Mouse (Mus musculus) Muller cell, postnatal 12 days (primary cell): ENCODE measurements around the gene Babam1.
A peak's percentile ranks its signal among the peaks of the same experiment; 100 is the strongest.

Source experiments
- DNase-seq: peaks from one replicate; pipeline ENCODE4 v3.0.0-alpha.2; 2015; ENCODE audit errors: inconsistent ontology term

The Babam1 gene

GRCm38 (mm10) chr8:71396639-71397305 is at the start of gene Babam1:
TSS of gene Babam1 (plus strand) at chr8:71396861.
- peak; percentile 95 for DNase-seq

- DNase-seq: no peak
Observed at GRCm38 (mm10) chr8:71351117-71351516, 45.5 kb upstream of the Babam1 start.

DNA sequence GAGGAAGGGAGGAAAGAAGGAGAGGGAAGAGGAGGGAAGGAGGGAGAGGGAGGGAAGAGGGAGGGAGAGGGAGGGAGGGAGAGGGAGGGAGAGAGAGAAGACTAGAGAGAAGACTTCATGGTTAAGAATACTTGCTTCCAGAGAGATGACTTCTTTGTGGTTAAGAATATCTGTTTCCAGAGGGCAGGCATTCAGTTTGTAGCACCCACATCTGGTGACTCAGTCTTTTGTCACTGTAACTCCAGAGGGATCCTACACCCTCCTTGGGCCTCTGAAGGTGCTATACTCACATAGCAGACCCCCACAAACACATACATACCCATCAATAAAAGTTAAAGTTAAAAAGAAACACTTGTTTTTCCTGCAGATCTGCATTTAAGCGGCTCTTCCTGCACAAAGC is 45.1 kb upstream of the Babam1 start:
- no peak for DNase-seq

- no peak for DNase-seq
Observed at GRCm38 (mm10) chr8:71358026-71358425, 38.6 kb upstream of the Babam1 start.

DNA sequence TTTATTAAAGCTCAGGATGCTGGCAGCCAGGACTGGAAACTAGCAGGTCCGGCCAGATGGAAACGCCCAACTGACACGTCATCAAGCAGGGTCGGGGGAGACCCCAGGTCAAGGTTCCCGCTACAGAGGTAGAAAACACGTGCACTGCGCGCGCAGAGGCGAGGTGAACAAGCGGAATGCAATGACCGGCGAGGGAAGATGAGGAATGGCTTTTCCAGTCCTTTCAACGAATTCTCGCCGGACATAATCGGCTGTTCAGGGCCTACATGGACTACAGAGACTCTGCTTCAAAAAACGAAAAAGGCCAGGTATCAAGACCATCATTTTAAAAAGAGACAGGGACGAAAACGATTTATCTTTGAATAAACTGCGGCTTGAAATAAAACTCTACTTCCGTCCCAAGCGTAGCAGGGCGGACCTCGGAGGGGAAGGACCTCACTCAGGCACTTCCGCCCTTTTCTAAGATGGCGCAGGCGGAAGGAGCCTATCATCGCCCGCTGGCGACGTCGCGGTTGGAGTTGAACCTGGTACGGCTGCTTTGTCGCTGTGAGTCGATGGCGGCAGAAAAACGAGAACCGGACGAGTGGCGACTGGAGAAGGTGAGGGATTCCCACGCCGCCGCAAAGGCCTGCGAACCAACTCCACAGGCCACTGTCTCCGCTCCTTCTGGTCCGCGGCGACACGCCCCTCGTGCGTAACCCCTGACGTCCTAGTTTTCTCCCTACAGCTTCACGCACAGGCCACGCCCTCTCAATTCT is 29.7 kb upstream of the Babam1 start, which contains the start of gene Use1:
TSS of gene Use1 (plus strand) at position 78 of the 758 bp plus-strand sequence.
- DNase-seq: peak; percentile 96

DNA sequence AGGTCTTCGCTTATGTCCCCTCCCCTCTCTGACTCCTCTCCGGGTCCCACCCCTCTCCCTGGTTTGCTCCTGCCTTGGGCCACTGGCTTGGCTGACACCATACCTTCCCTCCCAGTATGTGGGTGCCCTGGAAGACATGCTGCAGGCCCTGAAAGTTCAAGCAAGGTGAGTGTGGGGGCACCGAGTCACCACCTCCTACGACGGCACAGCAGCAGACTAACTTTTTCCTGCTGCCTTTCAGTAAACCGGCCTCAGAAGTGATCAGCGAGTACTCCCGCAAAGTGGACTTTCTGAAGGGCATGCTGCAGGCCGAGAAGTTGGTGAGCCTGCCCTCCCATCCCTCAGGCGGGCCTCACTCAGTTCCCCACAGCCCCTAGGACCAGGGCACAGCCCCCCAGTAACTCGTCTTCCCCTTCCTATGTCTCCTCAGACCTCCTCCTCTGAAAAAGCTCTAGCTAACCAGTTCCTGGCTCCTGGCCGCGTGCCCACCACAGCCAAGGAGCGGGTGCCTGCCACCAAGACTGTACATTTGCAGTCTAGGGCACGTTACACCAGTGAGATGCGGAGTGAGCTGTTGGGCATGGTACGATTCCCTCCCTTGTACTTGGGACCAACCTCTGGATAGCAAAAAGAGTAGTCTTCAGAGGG is 29.0 kb upstream of the Babam1 start:
- DNase-seq: no peak

GRCm38 (mm10) chr8:71368366-71368765 is 28.3 kb upstream of the Babam1 start:
- no peak for DNase-seq

DNA sequence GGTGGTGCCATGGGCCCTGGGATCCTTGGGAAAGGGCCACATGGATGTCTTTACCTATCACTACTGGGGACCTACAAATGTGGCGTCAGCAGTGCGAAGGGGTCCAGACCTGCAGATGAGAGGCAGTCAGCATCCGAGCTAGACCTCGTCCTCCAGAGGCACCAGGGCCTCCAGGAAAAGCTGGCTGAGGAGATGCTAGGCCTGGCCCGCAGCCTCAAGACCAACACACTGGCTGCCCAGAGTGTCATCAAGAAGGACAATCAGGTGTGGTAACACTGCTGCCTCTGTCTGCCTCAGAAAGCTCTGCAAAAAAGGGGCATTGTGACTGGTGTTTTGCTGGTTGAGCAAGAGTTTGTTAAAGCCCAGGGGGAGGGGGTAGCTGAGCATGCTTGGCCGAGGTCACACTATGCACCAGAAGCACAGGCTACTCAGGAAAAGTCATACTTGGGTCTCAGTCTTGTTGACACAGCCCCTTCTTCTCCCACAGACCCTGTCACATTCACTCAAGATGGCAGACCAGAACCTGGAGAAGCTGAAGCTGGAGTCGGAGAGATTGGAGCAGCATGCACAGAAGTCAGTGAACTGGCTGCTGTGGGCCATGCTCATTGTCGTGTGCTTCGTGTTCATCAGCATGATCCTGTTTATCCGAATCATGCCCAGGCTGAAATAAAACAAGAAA is 27.5 kb upstream of the Babam1 start:
- no peak for DNase-seq

GRCm38 (mm10) chr8:71370711-71371235 is 25.9 kb upstream of the Babam1 start:
- DNase-seq: peak; percentile 30

DNA sequence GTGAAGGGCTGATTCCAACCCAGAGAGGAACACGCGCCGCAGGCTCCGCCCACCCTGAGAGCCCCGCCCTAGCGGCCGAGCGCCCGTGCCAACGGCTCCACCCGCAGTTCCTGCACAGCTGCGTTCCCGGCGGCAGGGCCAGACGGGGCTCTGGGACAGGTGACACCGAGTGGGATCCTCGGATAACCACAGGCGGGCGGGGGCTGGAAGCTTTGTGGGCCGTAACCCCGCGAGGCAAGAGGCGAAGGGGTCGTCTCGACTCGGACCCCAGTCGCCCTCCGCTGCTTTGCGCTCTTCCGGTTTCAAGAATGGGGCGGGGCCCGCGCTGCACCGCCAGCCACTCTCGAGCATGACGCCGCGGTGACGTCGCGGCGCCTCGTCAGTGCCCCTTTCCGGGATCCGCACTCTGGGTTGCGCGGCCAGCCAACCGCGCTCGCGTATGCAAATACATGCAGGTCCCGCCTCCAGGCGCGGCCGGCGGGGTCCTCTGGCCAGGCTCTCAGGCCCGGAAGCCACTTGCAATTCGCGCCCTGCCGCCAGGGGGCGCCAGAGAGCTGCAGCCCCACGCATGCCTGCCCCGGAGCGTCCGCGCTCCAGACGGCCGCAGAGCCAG is 25.3 kb upstream of the Babam1 start, which contains the start of gene Ocel1:
TSS of gene Ocel1 (plus strand) at position 63 of the 613 bp plus-strand sequence.
- peak; percentile 99 for DNase-seq

DNA sequence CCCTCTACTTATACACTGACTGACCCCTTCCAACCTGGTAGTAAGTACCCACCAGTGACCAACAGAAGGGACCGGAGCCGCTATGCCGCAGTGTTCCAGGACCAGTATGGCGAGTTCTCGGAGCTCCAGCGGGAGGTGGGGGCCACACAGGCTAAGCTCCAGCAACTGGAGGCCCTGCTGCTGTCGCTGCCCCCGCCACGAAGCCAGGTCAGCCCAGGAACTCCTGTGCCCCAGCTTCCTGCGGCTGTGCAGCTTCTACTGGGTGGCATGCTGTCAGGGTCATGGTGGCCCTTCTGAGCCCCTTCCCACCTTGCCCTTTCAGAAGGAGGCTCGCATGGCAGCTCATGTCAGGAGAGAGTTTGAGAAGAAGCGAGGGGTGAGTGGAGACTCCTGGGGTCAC is 24.2 kb upstream of the Babam1 start:
- no peak for DNase-seq

- DNase-seq: no peak
Observed at GRCm38 (mm10) chr8:71373000-71373399, 23.7 kb upstream of the Babam1 start.

DNA sequence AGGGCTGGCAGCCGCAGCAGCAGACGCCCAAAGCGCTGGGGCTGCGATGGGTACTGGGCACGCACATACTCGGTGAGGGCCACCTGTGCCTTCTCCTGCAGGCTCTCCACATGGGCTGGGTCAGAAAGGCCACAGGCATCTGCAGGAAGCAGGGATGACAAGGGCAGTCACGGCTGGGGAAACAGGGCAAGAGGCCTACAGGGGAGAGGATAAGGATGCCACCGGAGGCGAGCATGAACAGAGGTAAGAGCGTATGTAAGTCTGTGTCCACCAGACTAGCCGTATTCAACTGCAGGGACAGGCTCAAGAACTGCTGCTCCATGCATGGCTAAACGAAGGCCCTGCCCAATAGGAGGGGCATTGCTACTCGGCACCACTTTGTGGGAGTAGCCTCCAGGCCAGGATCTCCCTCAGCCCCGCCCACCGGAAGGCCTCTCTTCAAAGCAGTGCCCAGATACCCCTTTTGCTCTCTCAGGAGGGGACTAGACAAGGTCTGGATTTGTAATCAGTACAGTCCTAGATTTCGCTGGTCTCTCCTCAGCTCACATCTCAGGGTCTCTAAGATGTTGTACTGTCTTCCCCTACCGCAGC is 21.9 kb upstream of the Babam1 start:
- peak; percentile 48 for DNase-seq

DNA sequence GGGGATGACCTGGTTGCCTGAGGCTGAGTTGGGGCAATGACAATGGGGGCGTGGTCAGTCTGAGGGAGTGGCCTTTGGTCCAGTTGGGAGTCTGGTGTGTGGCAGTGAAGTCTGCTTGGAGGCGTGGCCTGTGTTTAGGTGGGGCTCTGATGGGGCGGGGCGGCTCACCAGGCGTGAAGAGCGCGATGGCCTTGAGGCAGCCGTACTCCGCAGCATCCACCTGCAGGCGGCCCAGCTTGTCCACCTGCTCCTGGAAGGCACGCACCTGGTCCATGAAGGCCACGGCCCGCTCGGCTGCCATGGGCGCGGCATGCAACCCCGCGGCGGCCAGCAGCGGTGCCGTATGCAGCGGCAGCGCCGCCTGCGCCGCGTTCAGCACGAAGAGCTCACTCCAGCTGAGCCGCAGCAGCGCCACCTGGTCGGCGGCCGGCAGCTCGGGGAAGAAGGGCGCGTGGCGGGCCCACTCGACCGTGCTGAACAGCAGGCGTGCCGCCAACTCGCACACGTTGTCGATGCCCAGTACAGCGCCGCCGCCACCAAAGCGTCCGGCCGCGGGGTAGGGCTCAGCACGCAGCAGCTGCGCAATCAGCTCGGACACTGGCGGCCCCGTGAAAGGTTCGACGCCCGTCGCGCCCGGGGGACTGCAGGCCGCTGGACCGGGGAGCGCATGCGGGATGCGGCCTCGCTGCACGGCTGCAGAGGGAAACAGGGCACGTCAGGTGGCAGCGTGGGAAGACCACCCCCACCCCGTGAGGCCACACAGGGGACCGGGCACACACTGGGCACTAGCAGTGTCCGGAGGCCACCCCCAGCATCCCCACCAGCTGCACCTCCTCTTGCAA is 20.9 kb upstream of the Babam1 start:
- peak; percentile 73 for DNase-seq

- peak; percentile 34 for DNase-seq
Observed at GRCm38 (mm10) chr8:71376423-71377030, 20.1 kb upstream of the Babam1 start.

GRCm38 (mm10) chr8:71379008-71379407 is 17.7 kb upstream of the Babam1 start:
- DNase-seq: no peak

DNA sequence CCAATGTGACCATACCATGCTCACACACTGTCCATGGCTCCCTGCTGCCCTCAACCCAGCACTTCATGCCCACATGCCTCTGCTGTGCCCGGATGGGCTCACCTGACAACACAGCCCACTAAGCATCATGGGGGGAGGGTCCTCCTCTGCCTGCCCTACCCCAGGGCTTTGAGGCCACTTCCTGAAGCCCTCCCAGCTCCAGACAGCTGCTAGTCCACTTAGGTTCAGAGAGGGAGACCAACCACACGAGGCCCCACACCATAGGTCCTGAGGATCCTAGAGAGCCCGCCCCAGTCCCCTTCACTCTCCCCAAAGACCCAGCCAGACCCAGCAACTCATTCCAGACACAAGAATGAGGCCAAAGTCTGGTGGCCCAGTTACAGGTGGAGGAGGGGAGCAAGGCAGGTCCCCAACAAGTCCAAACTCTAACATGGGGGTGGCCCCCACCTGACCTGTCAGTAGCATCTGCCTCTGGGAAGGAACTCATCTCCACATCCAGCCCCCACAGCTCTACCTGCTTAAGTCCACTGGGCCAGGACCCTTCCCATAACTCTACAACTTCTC is 17.1 kb upstream of the Babam1 start:
- DNase-seq: peak; percentile 42

GRCm38 (mm10) chr8:71380178-71381171 is 16.2 kb upstream of the Babam1 start:
- peak; percentile 30 for DNase-seq
